Mouse (Mus musculus): Measurements from ENCODE around the gene Kcnn1. TPM values are rescaled to one million over a fixed set of nuclear protein-coding genes. Genes with fewer than 3 reads are reported as not detected.
"Not testable (repeated sequence)": the region's sequence is repeated elsewhere in the genome, so short reads cannot be mapped to it uniquely, and the experiment has no call there.

Kcnn1 gene
- polyA plus RNA-seq, 1 experiment from 2014 or later: 19.0 TPM

DNA sequence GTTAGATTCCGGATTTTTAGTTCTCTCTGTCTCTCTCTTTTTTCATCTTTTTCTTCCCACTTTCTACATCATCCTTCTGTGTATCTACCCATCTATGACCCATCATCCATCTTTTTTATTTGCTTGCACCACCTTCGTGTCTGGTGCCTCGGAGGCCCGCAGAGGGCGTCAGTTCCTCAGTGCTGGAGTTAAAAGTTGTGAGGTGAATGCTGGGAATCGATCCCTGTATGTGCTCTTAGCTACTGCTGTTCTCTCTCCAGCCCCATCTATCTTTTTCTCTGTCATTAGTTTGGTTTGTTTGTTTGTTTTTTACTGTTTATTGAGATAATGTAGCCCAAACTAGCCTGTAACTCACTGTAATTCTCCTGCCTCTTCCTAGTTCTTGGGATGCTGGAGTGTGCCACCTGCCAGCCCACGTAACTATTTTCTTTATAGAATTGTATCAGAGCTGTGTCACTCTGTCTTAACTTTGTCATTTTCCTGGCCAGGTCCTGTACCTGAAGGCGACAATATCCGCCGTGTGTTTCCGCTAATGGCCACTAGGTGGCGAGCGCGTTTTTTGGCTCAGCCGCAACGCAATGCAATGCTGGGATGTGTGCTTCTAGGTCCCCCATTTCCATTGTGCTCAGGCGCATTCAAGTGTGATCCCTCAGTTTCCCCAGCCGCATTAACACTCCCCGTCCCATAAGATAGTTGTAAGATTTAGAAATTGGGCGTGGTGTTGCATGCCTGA, 34.8 kb upstream of the Kcnn1 start:
- no peaks in the 10 kb centered on the region for H3K9me3 ChIP-seq
- ATAC-seq (replicated peaks): peak; percentile 67
- H3K9ac ChIP-seq: peak overlapping the region; percentile 68
- peak overlapping the region; percentile 91 for H3K4me3 ChIP-seq
- H3K4me2 ChIP-seq: peak overlapping the region; percentile 86
- 1% methylated on average over 20 of the region's 20 CpGs for WGBS
- peaks cover 21% of the 10 kb centered on the region for H3K4me1 ChIP-seq
- H3K27me3 ChIP-seq (replicated peaks): peaks cover 23% of the 10 kb centered on the region
- H3K27ac ChIP-seq: peak overlapping the region; percentile 79
- peaks cover 19% of the 10 kb centered on the region for H3K36me3 ChIP-seq (replicated peaks)

- peak within 1 kb of the TSS; percentile 85 for H3K27ac ChIP-seq
- H3K4me2 ChIP-seq: peak within 1 kb of the TSS; percentile 92
- under 1% methylated on average over 60 of the region's 60 CpGs for WGBS
- peaks cover 19% of the 10 kb centered on the region for H3K36me3 ChIP-seq (replicated peaks)
- no peaks in the 10 kb centered on the region for H3K9me3 ChIP-seq
- ATAC-seq (replicated peaks): peak; percentile 98
- H3K9ac ChIP-seq: peak within 1 kb of the TSS; percentile 86
- peaks cover 28% of the 10 kb centered on the region for H3K4me1 ChIP-seq
- peaks cover 30% of the 10 kb centered on the region for H3K27me3 ChIP-seq (replicated peaks)
- H3K4me3 ChIP-seq: peak within 1 kb of the TSS; percentile 91
These were observed 34.1 kb upstream of the Kcnn1 start, which contains the start of gene Rpl18a for GRCm38 (mm10) chr8:70897021-70897680. Gene Rpl18a (minus strand): TSS chr8:70897412.

- ATAC-seq (replicated peaks): no peak
- peaks cover 19% of the 10 kb centered on the region for H3K36me3 ChIP-seq (replicated peaks)
- peak overlapping the region; percentile 85; the same call in 1 of the 2 replicates for H3K27ac ChIP-seq
- peaks cover 37% of the 10 kb centered on the region for H3K27me3 ChIP-seq (replicated peaks)
- peak overlapping the region; percentile 91 for H3K4me3 ChIP-seq
- WGBS: 4% methylated on average over 25 of the region's 25 CpGs
- H3K4me2 ChIP-seq: peak overlapping the region; percentile 92
- no peaks in the 10 kb centered on the region for H3K9me3 ChIP-seq
- peaks cover 30% of the 10 kb centered on the region for H3K4me1 ChIP-seq
- H3K9ac ChIP-seq: peak overlapping the region; percentile 86
These were observed 33.4 kb upstream of the Kcnn1 start for GRCm38 (mm10) chr8:70896316-70897020.

- not testable (repeated sequence) for ATAC-seq (replicated peaks); H3K27ac ChIP-seq; H3K9ac ChIP-seq; H3K9me3 ChIP-seq
- peaks cover 19% of the 10 kb centered on the region for H3K36me3 ChIP-seq (replicated peaks)
- peaks cover 44% of the 10 kb centered on the region for H3K27me3 ChIP-seq (replicated peaks)
- peaks cover 30% of the 10 kb centered on the region for H3K4me1 ChIP-seq
- WGBS: 82% methylated on average over 24 of the region's 24 CpGs
- peak overlapping the region; percentile 92 for H3K4me2 ChIP-seq
- peak overlapping the region; percentile 91 for H3K4me3 ChIP-seq
These were observed 32.7 kb upstream of the Kcnn1 start for GRCm38 (mm10) chr8:70895571-70896259.

DNA sequence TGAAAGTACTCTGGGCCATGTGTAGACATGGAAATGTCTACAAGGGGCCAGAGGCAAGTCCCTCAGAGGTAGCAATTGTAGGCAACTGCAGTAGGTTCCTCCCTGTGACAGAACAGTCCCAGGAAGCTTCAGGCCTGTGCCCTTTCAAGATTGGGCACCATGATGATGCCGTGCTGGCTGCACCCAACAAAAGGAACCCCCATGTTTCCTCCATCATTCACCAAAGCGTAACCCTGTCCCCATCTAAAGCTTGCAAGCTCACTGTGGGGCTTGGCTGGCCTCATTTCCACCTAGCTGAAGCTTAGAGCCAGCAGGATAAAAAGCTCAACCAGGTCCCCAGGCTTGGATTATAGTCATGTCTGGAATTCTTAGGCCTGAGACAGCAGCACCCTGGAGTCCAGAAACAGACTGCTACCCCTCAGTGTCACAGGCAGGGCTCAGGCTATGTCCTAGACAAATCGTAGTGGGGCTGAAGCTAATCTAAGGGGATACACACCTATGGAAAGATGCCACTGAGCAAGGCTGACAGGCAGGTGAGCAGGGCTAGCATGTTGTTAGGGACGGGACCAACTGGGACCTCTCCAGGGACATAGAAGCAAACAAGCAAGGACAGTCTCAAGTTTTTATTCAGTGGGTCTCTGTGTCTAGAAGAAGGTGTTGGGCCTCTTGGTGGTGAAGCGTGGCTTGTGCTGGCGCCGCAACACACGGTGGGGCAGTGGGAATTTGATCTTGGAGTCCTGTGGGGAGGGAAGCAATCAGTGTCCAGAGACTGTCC, 31.9 kb upstream of the Kcnn1 start:
- peaks cover 19% of the 10 kb centered on the region for H3K36me3 ChIP-seq (replicated peaks)
- WGBS: 89% methylated on average over 8 of the region's 8 CpGs
- H3K9ac ChIP-seq: no peak overlapping the region
- no peak overlapping the region for H3K27ac ChIP-seq
- H3K4me1 ChIP-seq: peaks cover 30% of the 10 kb centered on the region
- no peaks in the 10 kb centered on the region for H3K9me3 ChIP-seq
- H3K4me2 ChIP-seq: no peak overlapping the region
- H3K27me3 ChIP-seq (replicated peaks): peaks cover 52% of the 10 kb centered on the region
- H3K4me3 ChIP-seq: no peak overlapping the region
- ATAC-seq (replicated peaks): no peak

GRCm38 (mm10) chr8:70894385-70894720, 31.3 kb upstream of the Kcnn1 start:
- Histone ChIP-seq H3K9me3 (no peaks in the 10 kb centered on the region), H3K27ac (no peak overlapping the region), H3K9ac (no peak overlapping the region), H3K4me1 (peaks cover 30% of the 10 kb centered on the region), H3K27me3 (replicated peaks) (peaks cover 52% of the 10 kb centered on the region), H3K4me3 (no peak overlapping the region), H3K4me2 (no peak overlapping the region), H3K36me3 (replicated peaks) (peaks cover 19% of the 10 kb centered on the region)
- no peak for ATAC-seq (replicated peaks)
- WGBS: 59% methylated on average over 2 of the region's 2 CpGs

GRCm38 (mm10) chr8:70893656-70894384, 30.8 kb upstream of the Kcnn1 start:
- WGBS: 29% methylated on average over 12 of the region's 12 CpGs

DNA sequence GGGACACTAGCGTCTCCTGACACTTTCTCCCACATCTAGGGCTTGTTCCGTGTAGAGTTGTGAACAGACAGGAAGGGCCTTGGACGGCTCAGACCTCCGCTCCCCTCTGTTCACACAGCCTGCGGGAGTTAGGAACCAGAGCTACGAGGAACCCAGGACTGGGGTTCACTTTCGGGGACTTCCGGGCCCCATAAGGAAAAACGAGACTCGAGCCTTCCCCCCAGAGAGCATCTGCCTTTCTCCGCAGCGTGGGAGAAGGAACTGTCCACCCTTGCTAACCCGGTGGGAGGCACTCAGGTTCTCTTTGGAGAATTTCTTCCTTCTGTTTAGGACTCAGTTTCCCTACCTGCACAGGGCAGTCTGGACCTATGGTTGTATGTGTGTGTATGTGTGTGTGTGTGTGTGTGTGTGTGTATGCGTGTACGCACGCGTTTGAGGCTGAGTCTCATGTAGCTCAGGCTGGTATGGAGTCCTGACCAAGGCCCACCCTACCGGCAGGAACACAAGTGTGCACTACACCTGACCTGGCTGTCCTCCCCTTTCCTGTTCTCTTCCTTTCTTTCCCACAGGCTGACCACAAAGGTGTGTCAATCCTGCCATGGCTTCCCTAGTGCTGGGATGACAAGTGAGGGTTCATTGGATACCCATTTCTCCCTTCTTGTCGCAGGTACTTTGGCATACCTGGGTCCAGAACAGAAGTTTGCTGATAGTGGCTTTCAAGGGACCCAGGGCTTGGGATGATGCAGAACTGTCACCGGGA, 30.0 kb upstream of the Kcnn1 start:
- Histone ChIP-seq H3K9ac (peak overlapping the region; percentile 26; the same call in 1 of the 2 replicates), H3K27me3 (replicated peaks) (peaks cover 52% of the 10 kb centered on the region)

More at GRCm38 (mm10) chr8:70893656-70894384, 30.8 kb upstream of the Kcnn1 start:
- Histone ChIP-seq H3K27ac (no peak overlapping the region), H3K9me3 (no peaks in the 10 kb centered on the region), H3K27me3 (replicated peaks) (peaks cover 52% of the 10 kb centered on the region), H3K4me2 (no peak overlapping the region), H3K36me3 (replicated peaks) (peaks cover 19% of the 10 kb centered on the region), H3K4me1 (peaks cover 30% of the 10 kb centered on the region), H3K9ac (no peak overlapping the region), H3K4me3 (no peak overlapping the region)
- no peak for ATAC-seq (replicated peaks)

GRCm38 (mm10) chr8:70892022-70892895, 29.2 kb upstream of the Kcnn1 start, which contains the start of gene Slc5a5:
Gene Slc5a5 (minus strand): TSS chr8:70892757.
- peak within 1 kb of the TSS; percentile 26 for H3K9ac ChIP-seq
- peaks cover 21% of the 10 kb centered on the region for H3K4me1 ChIP-seq
- H3K4me2 ChIP-seq: peak within 1 kb of the TSS; percentile 36
- no peaks in the 10 kb centered on the region for H3K9me3 ChIP-seq
- H3K4me3 ChIP-seq: peak within 1 kb of the TSS; percentile 22
- no peak within 1 kb of the TSS for H3K27ac ChIP-seq
- peaks cover 19% of the 10 kb centered on the region for H3K36me3 ChIP-seq (replicated peaks)
- 4% methylated on average over 80 of the region's 80 CpGs for WGBS
- ATAC-seq (replicated peaks): no peak
- H3K27me3 ChIP-seq (replicated peaks): peaks cover 54% of the 10 kb centered on the region

More for the DNA sequence above, 30.0 kb upstream of the Kcnn1 start:
- Histone ChIP-seq H3K4me2 (peak overlapping the region; percentile 36; the same call in 1 of the 2 replicates), H3K4me1 (peaks cover 24% of the 10 kb centered on the region), H3K27ac (no peak overlapping the region), H3K36me3 (replicated peaks) (peaks cover 19% of the 10 kb centered on the region), H3K4me3 (peak overlapping the region; percentile 22), H3K9me3 (no peaks in the 10 kb centered on the region)
- ATAC-seq (replicated peaks): no peak
- 31% methylated on average over 20 of the region's 20 CpGs for WGBS

All from midbrain, embryonic 15.5 days (tissue).